Mouse (Mus musculus) midbrain, postnatal 0 days (tissue): ENCODE data around the gene Olfr1022. TPM values are rescaled to one million over a fixed set of nuclear protein-coding genes. Genes with fewer than 3 reads are reported as not detected.

ENCODE experiments used
- ATAC-seq: fragments of 200-750 bp; cut with Nextera tagmentation; 2 replicates; pipeline ENCODE4 v1.8.0; 2017; ENCODE audit warnings: moderate number of reproducible peaks, mild to moderate bottlenecking, moderate TSS enrichment, moderate library complexity; ENCODE audit not compliant: low FRiP score
- DNase-seq: peaks from one replicate; pipeline ENCODE4 v3.0.0-alpha.2; 2015; ENCODE audit warnings: low spot score
- H3K27ac ChIP-seq: fragments of 300-500 bp; sonication (generic); 2 replicates; pipeline ENCODE4 v1.5.1; 2014; ENCODE audit warnings: low read depth, mild to moderate bottlenecking, low read length, mixed read lengths
- H3K27me3 ChIP-seq: fragments of 300-500 bp; sonication (generic); 2 replicates; pipeline ENCODE4 v1.6.1; 2014; ENCODE audit warnings: low read length, control low read depth, mixed read lengths; ENCODE audit not compliant: insufficient read depth
- H3K36me3 ChIP-seq: fragments of 300-500 bp; sonication (generic); 2 replicates; pipeline ENCODE4 v1.6.1; 2014; ENCODE audit warnings: low read length, control low read depth, mixed read lengths; ENCODE audit not compliant: insufficient read depth
- H3K4me1 ChIP-seq: fragments of 300-500 bp; sonication (generic); 2 replicates; pipeline ENCODE4 v1.6.1; 2014; ENCODE audit warnings: mild to moderate bottlenecking, control low read depth, antibody characterized with exemption, low read length, mixed read lengths; ENCODE audit not compliant: insufficient read depth
- H3K4me2 ChIP-seq: fragments of 300-500 bp; sonication (generic); 2 replicates; pipeline ENCODE4 v1.6.1; 2014; ENCODE audit warnings: low read depth, mild to moderate bottlenecking, low read length, mixed read lengths; ENCODE audit not compliant: poor library complexity, severe bottlenecking
- H3K4me3 ChIP-seq: fragments of 300-500 bp; sonication (generic); 2 replicates; pipeline ENCODE4 v1.5.1; 2014; ENCODE audit warnings: low read depth, mild to moderate bottlenecking, low read length, moderate library complexity
- H3K9ac ChIP-seq: fragments of 300-500 bp; sonication (generic); replicated peaks from 2 replicates; pipeline ENCODE4 v1.6.1; 2014; ENCODE audit warnings: mild to moderate bottlenecking, low read length, moderate library complexity, mixed read lengths; ENCODE audit not compliant: poor library complexity, severe bottlenecking
- H3K9me3 ChIP-seq: fragments of 300-500 bp; sonication (generic); 2 replicates; pipeline ENCODE4 v1.6.1; 2016; ENCODE audit warnings: low read length, control low read depth
- CTCF ChIP-seq: IDR thresholded peaks from 2 replicates; pipeline ENCODE4 v1.5.1; 2016; ENCODE audit warnings: antibody characterized with exemption, mild to moderate bottlenecking
- whole genome bisulfite sequencing: fragments of 180-500 bp; shearing (Covaris S2); extraction: QIAGEN DNeasy Blood & Tissue Kit; methylation state at CpG from one replicate; pipeline ENCODE4 v1.1.7; 2014; 5-methylcytosine and 5-hydroxymethylcytosine counted together
- polyA plus RNA-seq: library from polyadenylated mRNA; unstranded; fragments of >200 nt; fragmentation: Nextera tagmentation; extraction: Ambion mirVana; gene quantifications from 2 replicates; pipeline ENCODE4 v1.2.1, GENCODE M21; 2015
- total RNA-seq: library from RNA; depleted of rRNA; stranded (reverse); fragments of >200 nt; gene quantifications from 2 replicates; pipeline ENCODE4 v1.2.3, GENCODE M21; 2014; rRNA removed

Gene Olfr1022
- total RNA-seq, result not detected in 2 replicates
- not detected in 2 replicates for polyA plus RNA-seq

DNA sequence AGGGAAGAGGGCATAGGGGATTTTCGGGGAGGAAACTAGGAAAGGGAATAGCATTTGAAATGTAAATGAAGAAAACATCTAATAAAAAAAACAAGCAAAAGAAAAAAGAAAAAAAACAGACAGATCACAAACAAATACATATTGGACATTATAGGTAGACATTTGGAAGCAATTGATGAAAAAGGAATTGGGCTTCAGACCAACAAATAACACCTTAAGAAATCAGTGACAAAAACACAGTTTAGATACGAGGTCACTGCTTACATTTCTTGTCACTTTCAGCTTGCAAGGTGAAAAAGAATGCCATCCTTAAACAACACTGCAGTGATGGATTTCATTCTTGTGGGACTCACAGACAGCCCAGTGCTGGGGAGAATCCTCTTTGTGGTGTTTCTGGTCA, at the start of gene Olfr1022:
Gene Olfr1022, plus strand, starts transcription at position 301 of the 400 bp plus-strand sequence.
- Histone ChIP-seq H3K4me3 (no peak within 1 kb of the TSS), H3K4me1 (no peaks in the 10 kb centered on the region), H3K36me3 (no peaks in the 10 kb centered on the region), H3K4me2 (no peak within 1 kb of the TSS), H3K27me3 (no peaks in the 10 kb centered on the region), H3K27ac (no peak within 1 kb of the TSS), H3K9ac (no peak within 1 kb of the TSS), H3K9me3 (no peaks in the 10 kb centered on the region)
- ATAC-seq, result no peak
- WGBS, result 74% methylated on average over 2 of the region's 2 CpGs
- DNase-seq, result no peak
- no peak for TF ChIP-seq CTCF

DNA sequence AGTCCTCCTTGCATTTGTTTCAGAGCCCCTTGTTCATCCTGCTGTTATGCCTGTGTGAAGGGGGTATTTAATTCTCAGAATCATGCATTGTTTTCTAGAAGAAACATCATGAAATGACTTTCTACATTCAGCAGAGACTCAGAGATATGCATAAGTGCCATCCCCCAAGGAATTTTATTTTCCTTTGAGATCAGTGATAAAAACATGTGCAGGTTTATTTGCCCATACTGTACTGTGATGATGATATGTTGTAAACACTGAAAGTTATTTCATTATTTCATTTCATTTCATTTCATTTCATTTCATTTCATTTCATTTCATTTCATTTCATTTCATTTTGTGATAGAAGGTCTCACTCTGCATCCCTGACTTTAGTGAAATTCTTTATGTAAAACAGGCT, 23.0 kb upstream of the Olfr1022 start, which contains the start of gene Olfr1019:
Gene Olfr1019, minus strand, starts transcription at position 101 of the 400 bp plus-strand sequence.
- no peak for TF ChIP-seq CTCF
- ATAC-seq (no peak), DNase-seq (no peak)

DNA sequence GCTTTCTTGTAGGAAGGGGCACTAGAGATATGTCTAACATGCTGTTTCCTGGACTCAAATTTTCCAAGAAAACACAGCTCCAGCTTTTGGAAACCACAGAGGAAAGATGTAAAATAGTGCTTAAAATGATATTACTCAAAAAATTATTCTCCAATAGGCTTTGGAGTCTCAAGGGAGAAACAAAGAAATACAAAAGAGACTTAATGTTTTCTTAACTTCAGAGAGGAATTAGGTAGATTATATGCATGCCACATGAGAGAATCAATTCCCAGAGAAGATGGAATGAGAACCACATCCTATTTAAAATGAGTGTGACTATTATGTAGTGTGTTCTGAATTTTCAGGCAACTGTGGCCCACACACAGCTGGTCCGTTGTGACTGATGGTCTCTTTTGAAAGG, 21.7 kb upstream of the Olfr1022 start, which contains the start of gene Olfr1020:
Gene Olfr1020, plus strand, starts transcription at position 301 of the 400 bp plus-strand sequence.
- no peak for ATAC-seq
- WGBS, result 78% methylated on average over 1 of the region's 1 CpGs
- DNase-seq, result no peak
- no peaks in the 10 kb centered on the region for H3K4me1 ChIP-seq
- H3K9ac ChIP-seq, result no peak within 1 kb of the TSS
- H3K4me3 ChIP-seq, result no peak within 1 kb of the TSS
- H3K36me3 ChIP-seq, result no peaks in the 10 kb centered on the region
- TF ChIP-seq CTCF, result no peak
- no peak within 1 kb of the TSS for H3K4me2 ChIP-seq
- H3K27ac ChIP-seq, result no peak within 1 kb of the TSS
- no peaks in the 10 kb centered on the region for H3K27me3 ChIP-seq
- H3K9me3 ChIP-seq, result no peaks in the 10 kb centered on the region

More for the DNA sequence above, 23.0 kb upstream of the Olfr1022 start, which contains the start of gene Olfr1019:
- Histone ChIP-seq H3K9ac (no peak within 1 kb of the TSS), H3K36me3 (no peaks in the 10 kb centered on the region), H3K4me2 (no peak within 1 kb of the TSS), H3K9me3 (no peaks in the 10 kb centered on the region), H3K4me1 (no peaks in the 10 kb centered on the region), H3K27me3 (no peaks in the 10 kb centered on the region), H3K27ac (no peak within 1 kb of the TSS), H3K4me3 (no peak within 1 kb of the TSS)

DNA sequence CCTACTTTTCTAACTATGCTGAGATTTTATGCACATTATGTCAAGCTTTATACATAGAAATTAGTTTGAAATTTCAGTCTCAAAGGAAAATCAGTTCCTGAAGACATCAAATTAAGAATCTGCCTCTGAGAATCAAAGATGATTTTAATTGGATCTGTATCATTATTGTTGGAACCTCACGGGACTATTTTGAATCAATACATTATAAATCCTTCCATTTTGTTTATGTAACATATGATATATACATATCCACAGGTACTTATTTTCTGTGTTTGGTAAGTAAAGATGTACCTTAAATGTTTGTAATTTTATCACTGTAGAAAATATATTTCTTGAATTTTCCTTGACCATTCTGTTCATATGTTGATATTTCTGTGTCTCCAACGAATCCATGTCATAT, 16.9 kb downstream of the Olfr1022 start, which contains the start of gene Olfr1023:
Gene Olfr1023, plus strand, starts transcription at position 301 of the 400 bp plus-strand sequence.
- ATAC-seq, result no peak
- WGBS, result 62% methylated on average over 2 of the region's 2 CpGs
- TF ChIP-seq CTCF, result no peak

DNA sequence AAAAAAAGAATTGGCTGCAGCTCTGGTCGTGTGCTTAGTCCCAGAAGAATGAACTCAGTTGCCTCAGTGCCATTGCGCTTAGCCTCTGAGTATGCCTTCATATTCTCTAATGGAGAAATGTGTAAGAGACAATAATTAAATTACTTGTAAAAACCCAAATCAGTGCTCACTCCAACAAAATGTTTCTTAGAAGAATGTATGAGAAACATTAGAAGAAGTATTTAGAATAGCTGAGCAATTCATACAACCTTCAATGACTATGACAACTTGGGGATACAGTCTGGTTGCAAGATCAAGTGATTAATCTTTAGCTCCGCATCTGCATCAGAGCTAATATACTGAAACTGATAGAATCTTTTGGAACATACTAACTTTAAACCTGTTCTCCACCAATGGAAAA, 36.6 kb downstream of the Olfr1022 start, which contains the start of gene Olfr1024:
Gene Olfr1024, minus strand, starts transcription at position 101 of the 400 bp plus-strand sequence.
- 91% methylated on average over 3 of the region's 3 CpGs for WGBS
- Histone ChIP-seq H3K4me1 (no peaks in the 10 kb centered on the region), H3K4me2 (no peak within 1 kb of the TSS), H3K36me3 (no peaks in the 10 kb centered on the region), H3K4me3 (no peak within 1 kb of the TSS), H3K27me3 (no peaks in the 10 kb centered on the region), H3K9me3 (peaks cover 1% of the 10 kb centered on the region; the same call in 1 of the 2 replicates), H3K27ac (no peak within 1 kb of the TSS), H3K9ac (no peak within 1 kb of the TSS)
- DNase-seq, result no peak
- no peak for TF ChIP-seq CTCF
- no peak for ATAC-seq

More for the DNA sequence above, 16.9 kb downstream of the Olfr1022 start, which contains the start of gene Olfr1023:
- no peak within 1 kb of the TSS for H3K4me3 ChIP-seq
- H3K4me1 ChIP-seq, result no peaks in the 10 kb centered on the region
- no peak for DNase-seq
- H3K27me3 ChIP-seq, result no peaks in the 10 kb centered on the region
- H3K9ac ChIP-seq, result no peak within 1 kb of the TSS
- H3K36me3 ChIP-seq, result no peaks in the 10 kb centered on the region
- H3K9me3 ChIP-seq, result no peaks in the 10 kb centered on the region
- H3K27ac ChIP-seq, result no peak within 1 kb of the TSS
- H3K4me2 ChIP-seq, result no peak within 1 kb of the TSS

DNA sequence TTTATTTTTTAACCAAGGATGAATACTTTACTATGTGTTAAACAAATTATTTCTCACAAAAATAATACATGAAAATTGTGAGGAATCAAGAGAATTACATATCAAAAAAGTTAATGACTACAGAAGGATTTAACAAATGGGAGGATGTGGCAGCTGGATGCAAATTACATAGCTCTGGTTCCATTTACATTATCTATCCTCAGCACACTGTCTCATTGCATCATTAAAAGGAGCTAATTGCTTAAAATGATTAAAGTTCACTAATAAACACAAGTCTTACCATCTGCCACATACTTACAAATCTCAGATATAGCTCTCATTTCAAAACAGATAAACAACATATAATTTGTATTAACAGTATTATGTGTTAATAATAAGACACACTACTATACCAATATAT, 44.8 kb downstream of the Olfr1022 start:
- TF ChIP-seq CTCF, result no peak
- no peak overlapping the region for H3K4me2 ChIP-seq
- no peaks in the 10 kb centered on the region for H3K27me3 ChIP-seq
- no peaks in the 10 kb centered on the region for H3K36me3 ChIP-seq
- H3K27ac ChIP-seq, result no peak overlapping the region
- H3K4me1 ChIP-seq, result no peaks in the 10 kb centered on the region
- H3K9ac ChIP-seq, result no peak overlapping the region
- ATAC-seq, result no peak
- DNase-seq, result no peak
- H3K9me3 ChIP-seq, result no peaks in the 10 kb centered on the region
- no peak overlapping the region for H3K4me3 ChIP-seq
